Mouse (Mus musculus) gastrocnemius, postnatal 14 days (tissue): ENCODE results near the gene Vmn1r7. TPM values are rescaled to one million over a fixed set of nuclear protein-coding genes. Genes with fewer than 3 reads are reported as not detected.
"Not testable (repeated sequence)": the region's sequence is repeated elsewhere in the genome, so short reads cannot be mapped to it uniquely, and the experiment has no call there.

Source experiments
- DNase-seq: peaks from one replicate; pipeline ENCODE4 v3.0.0; 2021; ENCODE audit warnings: mixed read lengths
- intact Hi-C: fragments of 180-260 bp; cut with DNase I; formaldehyde crosslinking; loops from one replicate; pipeline ENCODE4 v1.15.1; 2025; ENCODE audit warnings: low total_unique reads
- long read RNA-seq, 2 experiments: library from polyadenylated mRNA; stranded (forward); transcript quantifications; one replicate each; pipeline ENCODE4 v2.0.0; 2021
- total RNA-seq, 2 experiments: library from RNA; stranded (reverse); gene quantifications; 2 replicates each; pipeline ENCODE4 v1.2.3; 2021

The Vmn1r7 gene
- not detected for total RNA-seq
- long read RNA-seq, experiment 1: 0 reads
- long read RNA-seq, experiment 2: 0 reads

GRCm38 (mm10) chr6:57025224-57025623, at the start of gene Vmn1r7:
Gene Vmn1r7, minus strand, starts transcription at chr6:57025324.
- DNase-seq, intact Hi-C loops: not testable (repeated sequence)

GRCm38 (mm10) chr6:57066487-57066886, 41.4 kb upstream of the Vmn1r7 start, which contains the start of gene Vmn1r9:
Gene Vmn1r9, plus strand, starts transcription at chr6:57066787.
- intact Hi-C loops: no loop called here
- DNase-seq: no peak

- intact Hi-C loops: no loop called here
- no peak for DNase-seq
Observed at GRCm38 (mm10) chr6:57063730-57064129, 38.6 kb upstream of the Vmn1r7 start.

DNA sequence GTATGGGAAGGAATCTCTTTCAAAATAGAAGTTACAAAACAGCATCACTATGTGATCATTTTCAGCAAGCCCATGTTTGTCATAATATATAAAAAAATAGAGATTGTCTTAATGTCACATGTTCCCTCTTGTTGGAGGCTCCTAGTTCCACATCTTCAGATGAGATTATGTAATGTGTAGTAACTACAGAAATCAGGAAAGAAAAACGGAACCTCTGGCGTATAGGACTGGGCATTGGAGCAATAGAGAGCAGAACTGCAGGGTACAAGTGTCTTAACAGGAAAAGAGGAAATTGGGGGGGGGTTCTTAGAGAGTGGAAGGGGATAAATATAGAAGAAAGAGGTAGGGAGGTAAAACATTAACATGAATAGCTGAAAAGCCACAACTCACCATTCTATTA, 9.6 kb upstream of the Vmn1r7 start:
- intact Hi-C loops: no loop called here
- DNase-seq: no peak

DNA sequence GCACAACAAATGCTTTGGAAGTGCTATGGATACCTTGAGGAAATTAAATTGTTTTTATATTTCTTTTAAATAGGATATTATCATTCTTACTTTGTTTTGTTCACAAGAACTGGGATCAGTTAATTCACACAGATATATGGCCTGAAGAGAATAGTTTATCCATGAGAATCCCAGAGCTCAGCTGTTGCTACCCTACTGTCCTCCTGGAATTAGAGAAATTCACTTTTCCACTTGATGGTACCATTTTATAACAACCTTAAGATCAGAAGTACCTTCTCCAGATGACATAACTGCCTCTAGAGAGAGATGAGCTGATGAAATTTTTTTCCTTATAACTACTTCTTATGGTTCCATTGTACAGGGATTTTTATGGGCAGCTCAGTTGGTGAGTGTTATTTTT, 6.9 kb upstream of the Vmn1r7 start, which contains the start of gene Vmn1r8:
Vmn1r8 (plus strand) TSS at position 301 of the 400 bp plus-strand sequence.
- DNase-seq: no peak
- intact Hi-C loops: no loop called here

- DNase-seq: no peak
- intact Hi-C loops: no loop called here
Observed at GRCm38 (mm10) chr6:56996943-56997342, 28.2 kb downstream of the Vmn1r7 start, which contains the start of gene Vmn1r6. Gene Vmn1r6, plus strand, starts transcription at chr6:56997243.

Other genes with a start within 250 kb of the Vmn1r7 start
- 10 to 100 TPM; 19.0 to 20.1 TPM for gene Kbtbd2, start 227.5 kb downstream of the Vmn1r7 start, total RNA-seq
- gene Fkbp9, start 193.3 kb downstream of the Vmn1r7 start, total RNA-seq: 10 to 100 TPM; 78.4 to 90.1 TPM
- 10 to 100 TPM; 53.9 to 58.8 TPM for gene Nt5c3, start 101.4 kb downstream of the Vmn1r7 start, total RNA-seq
- under 1 TPM; 0.10 to 0.18 TPM for gene Vmn1r4, start 101.3 kb downstream of the Vmn1r7 start, total RNA-seq
- gene Vmn1r5, start 55.1 kb downstream of the Vmn1r7 start, total RNA-seq: not detected
- not detected for gene Vmn1r6, start 28.1 kb downstream of the Vmn1r7 start, total RNA-seq
- not detected for gene Vmn1r8, start 7.0 kb upstream of the Vmn1r7 start, total RNA-seq
- not detected for gene Vmn1r9, start 41.5 kb upstream of the Vmn1r7 start, total RNA-seq
- not detected for gene Vmn1r10, start 84.1 kb upstream of the Vmn1r7 start, total RNA-seq
- not detected for gene Vmn1r11, start 108.1 kb upstream of the Vmn1r7 start, total RNA-seq
- gene Vmn1r12, start 131.6 kb upstream of the Vmn1r7 start, total RNA-seq: not detected
- gene Vmn1r13, start 178.0 kb upstream of the Vmn1r7 start, total RNA-seq: not detected
- gene Vmn1r14, start 206.4 kb upstream of the Vmn1r7 start, total RNA-seq: not detected
- not detected for gene Vmn1r15, start 232.6 kb upstream of the Vmn1r7 start, total RNA-seq